16 mouse cellular contexts compared by ENCODE assay signal in genomic region chr9:100987006-100987405, GRCm38 (mm10).
"Had no signal": no experiment of that assay in that cellular context is flagged by ENCODE, and none has a peak within 500 bp of the region (broad histone marks: within the 10 kb centered on the region; RNA-seq: fewer than 3 reads in every experiment).

No protein-coding gene starts in this region.

- H3K27me3 ChIP-seq: neural tube, embryonic 13.5 days; neural tube, embryonic 15.5 days; stomach, embryonic 15.5 days had no signal

- DNase-seq: retina, postnatal 1 day; right cerebral cortex, adult 18-20 months; right cerebral cortex, postnatal 14 days; right cerebral cortex, postnatal 25 days; right cerebral cortex, postnatal 4 days; spleen, adult 18-20 months; thymus, adult 18-20 months; thymus, adult 2 months; thymus, postnatal 14 days; thymus, postnatal 25 days; thymus, postnatal 36 days; thymus, postnatal 4 days had no signal

- H3K4me2 ChIP-seq: neural tube, embryonic 13.5 days; neural tube, embryonic 15.5 days; stomach, embryonic 15.5 days had no signal

- H3K27ac ChIP-seq: neural tube, embryonic 13.5 days; neural tube, embryonic 15.5 days; stomach, embryonic 15.5 days; stomach, postnatal 0 days had no signal

- H3K9ac ChIP-seq: neural tube, embryonic 13.5 days; neural tube, embryonic 15.5 days; stomach, embryonic 15.5 days had no signal

- H3K9me3 ChIP-seq: neural tube, embryonic 15.5 days; stomach, embryonic 15.5 days had no signal

- H3K4me1 ChIP-seq: neural tube, embryonic 13.5 days; neural tube, embryonic 15.5 days; stomach, embryonic 15.5 days had no signal

- H3K4me3 ChIP-seq: neural tube, embryonic 13.5 days; neural tube, embryonic 15.5 days; stomach, embryonic 15.5 days had no signal
